Mouse (Mus musculus) forebrain, embryonic 12.5 days (tissue): Measurements from ENCODE around the gene Syngap1. TPM values are rescaled to one million over a fixed set of nuclear protein-coding genes. Genes with fewer than 3 reads are reported as not detected.

Experiments
- ATAC-seq: fragments of 200-750 bp; cut with Nextera tagmentation; 2 replicates; pipeline ENCODE4 v1.8.0; 2017; ENCODE audit warnings: moderate TSS enrichment; ENCODE audit not compliant: low FRiP score
- H3K27ac ChIP-seq: fragments of 300-500 bp; sonication (generic); 2 replicates; pipeline ENCODE4 v1.5.1; 2016; ENCODE audit warnings: mild to moderate bottlenecking
- H3K27me3 ChIP-seq: fragments of 300-500 bp; sonication (generic); 2 replicates; pipeline ENCODE4 v1.6.1; 2016; ENCODE audit warnings: mild to moderate bottlenecking
- H3K36me3 ChIP-seq: fragments of 300-500 bp; sonication (generic); replicated peaks from 2 replicates; pipeline ENCODE4 v1.6.1; 2016; ENCODE audit warnings: mild to moderate bottlenecking
- H3K4me1 ChIP-seq: fragments of 300-500 bp; sonication (generic); 2 replicates; pipeline ENCODE4 v1.6.1; 2016
- H3K4me2 ChIP-seq: fragments of 300-500 bp; sonication (generic); 2 replicates; pipeline ENCODE4 v1.6.1; 2016; ENCODE audit warnings: mild to moderate bottlenecking, moderate library complexity
- H3K4me3 ChIP-seq: fragments of 300-500 bp; sonication (generic); replicated peaks from 2 replicates; pipeline ENCODE4 v1.5.1; 2016; ENCODE audit warnings: mild to moderate bottlenecking
- H3K9ac ChIP-seq: fragments of 300-500 bp; sonication (generic); 2 replicates; pipeline ENCODE4 v1.6.1; 2016; ENCODE audit warnings: mild to moderate bottlenecking
- H3K9me3 ChIP-seq: fragments of 300-500 bp; sonication (generic); 2 replicates; pipeline ENCODE4 v1.6.1; 2016
- WGBS: fragments of 180-500 bp; shearing (Covaris S2); methylation state at CpG from one replicate; pipeline ENCODE4 v1.1.7; 2016; 5-methylcytosine and 5-hydroxymethylcytosine counted together
- polyA plus RNA-seq: library from polyadenylated mRNA; unstranded; fragments of >200 nt; fragmentation: Nextera tagmentation; extraction: Ambion mirVana; gene quantifications from 2 replicates; pipeline ENCODE4 v1.2.1, GENCODE M21; 2016

Gene Syngap1
- polyA plus RNA-seq, 1 experiment from 2014 or later = 3.9 TPM

DNA sequence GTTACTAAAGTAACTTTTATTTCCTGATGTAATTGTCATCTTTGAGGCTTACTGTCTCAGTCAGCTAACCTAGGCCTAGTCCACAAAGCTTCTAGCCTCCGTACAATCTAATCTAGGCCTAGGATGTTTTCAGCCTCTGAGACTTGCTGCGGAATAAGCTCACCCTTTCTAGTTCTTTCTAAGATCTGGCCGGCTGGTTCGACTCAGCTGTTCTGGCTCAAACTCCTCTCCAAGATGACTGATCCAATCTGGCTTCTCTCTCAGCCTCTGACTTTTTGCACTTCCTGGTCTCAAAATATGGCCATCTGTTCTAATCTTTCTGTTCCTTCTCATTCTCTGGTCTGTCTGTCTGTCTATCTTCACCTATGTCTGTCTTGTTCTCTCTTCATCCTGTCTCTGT, 42.3 kb downstream of the Syngap1 start:
- no peak overlapping the region for H3K4me2 ChIP-seq
- no peaks in the 10 kb centered on the region for H3K27me3 ChIP-seq
- no peak overlapping the region for H3K4me3 ChIP-seq
- H3K9ac ChIP-seq = no peak overlapping the region
- H3K27ac ChIP-seq = no peak overlapping the region
- peaks cover 19% of the 10 kb centered on the region for H3K36me3 ChIP-seq
- no peaks in the 10 kb centered on the region for H3K9me3 ChIP-seq
- ATAC-seq = no peak
- H3K4me1 ChIP-seq = no peaks in the 10 kb centered on the region
- WGBS = 92% methylated on average over 4 of the region's 4 CpGs

DNA sequence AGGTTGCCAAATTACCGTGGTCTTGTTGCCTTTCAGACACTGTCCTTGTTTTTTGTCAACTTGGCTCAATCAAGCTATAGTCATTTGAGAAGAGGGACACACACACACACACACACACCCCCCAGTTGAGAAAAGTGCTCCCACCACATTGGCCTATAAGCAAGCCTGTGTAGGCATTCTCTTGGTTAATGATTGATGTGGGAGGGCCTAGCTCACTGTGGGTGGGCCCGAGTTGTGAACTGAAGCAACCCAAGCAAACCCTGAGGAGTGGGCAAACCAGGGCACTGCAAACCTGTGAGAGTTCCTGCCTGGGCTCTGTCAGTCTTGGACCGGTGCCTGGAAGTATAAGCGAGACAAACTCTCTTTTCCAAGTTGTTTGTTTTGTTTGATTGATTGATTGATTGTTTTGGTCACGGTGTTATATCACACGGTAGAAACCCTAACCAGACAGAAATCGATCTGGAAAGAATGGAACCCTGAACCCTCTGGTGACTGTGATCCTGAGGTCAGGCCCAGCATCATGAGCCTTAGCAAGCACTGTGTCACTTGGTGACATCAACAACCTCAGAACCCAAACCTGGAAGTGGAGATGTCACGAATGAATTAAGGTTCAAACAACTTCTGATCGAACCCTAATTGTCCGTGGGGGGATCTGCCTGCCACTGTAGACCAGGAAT, 44.6 kb downstream of the Syngap1 start:
- Histone ChIP-seq H3K4me2 (no peak overlapping the region), H3K4me1 (no peaks in the 10 kb centered on the region), H3K36me3 (peaks cover 3% of the 10 kb centered on the region; the same call in 1 of the 2 replicates), H3K9ac (no peak overlapping the region), H3K4me3 (no peak overlapping the region), H3K9me3 (no peaks in the 10 kb centered on the region), H3K27ac (no peak overlapping the region), H3K27me3 (no peaks in the 10 kb centered on the region)
- WGBS = 92% methylated on average over 10 of the region's 10 CpGs
- ATAC-seq = no peak

DNA sequence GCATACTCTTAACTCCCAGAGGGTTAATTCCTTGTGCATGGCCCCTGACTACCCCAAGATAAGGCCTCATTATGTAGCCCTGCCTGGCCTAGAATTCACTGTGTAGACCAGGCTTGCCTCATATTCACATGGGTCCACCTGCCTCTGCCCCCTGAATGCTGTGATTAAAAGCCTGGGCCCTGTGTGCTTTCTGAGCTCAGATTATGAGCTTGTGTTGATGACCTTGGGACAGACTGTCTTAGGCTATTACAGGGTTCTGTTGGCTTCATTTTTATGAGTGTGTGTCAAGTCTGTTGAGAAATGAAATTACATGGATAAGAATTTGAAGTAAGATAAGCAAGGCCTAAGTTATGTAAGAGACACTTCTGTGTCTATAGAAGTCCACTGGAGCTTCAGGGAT, 49.5 kb downstream of the Syngap1 start:
- no peak overlapping the region for H3K4me3 ChIP-seq
- ATAC-seq = no peak
- no peaks in the 10 kb centered on the region for H3K36me3 ChIP-seq
- H3K4me1 ChIP-seq = no peaks in the 10 kb centered on the region
- no peaks in the 10 kb centered on the region for H3K9me3 ChIP-seq
- H3K27me3 ChIP-seq = no peaks in the 10 kb centered on the region
- no peak overlapping the region for H3K9ac ChIP-seq
- no peak overlapping the region for H3K4me2 ChIP-seq
- H3K27ac ChIP-seq = no peak overlapping the region

DNA sequence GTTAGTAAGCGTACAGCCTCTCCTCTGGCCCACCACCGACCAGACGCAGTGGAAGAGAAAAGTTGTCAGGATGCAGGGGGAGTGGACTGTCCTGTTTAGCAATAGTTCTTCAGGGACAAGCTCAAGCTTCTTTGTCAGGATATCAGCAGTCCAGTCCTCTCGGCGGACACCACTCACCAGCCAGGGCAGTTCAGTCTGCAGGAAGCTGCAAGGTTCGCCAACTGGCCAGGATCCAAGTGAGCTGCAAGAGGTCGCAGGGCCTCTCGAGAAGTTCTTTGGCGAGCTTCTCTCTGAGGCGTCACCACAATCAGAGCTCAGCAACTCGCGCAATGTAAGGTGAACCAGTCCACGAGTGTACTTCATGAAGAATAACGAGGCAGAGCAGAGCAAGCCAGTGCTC, 53.4 kb downstream of the Syngap1 start:
- H3K4me1 ChIP-seq = no peaks in the 10 kb centered on the region
- no peak for ATAC-seq
- no peaks in the 10 kb centered on the region for H3K27me3 ChIP-seq
- no peak overlapping the region for H3K27ac ChIP-seq
- no peaks in the 10 kb centered on the region for H3K36me3 ChIP-seq
- H3K4me2 ChIP-seq = no peak overlapping the region
- no peaks in the 10 kb centered on the region for H3K9me3 ChIP-seq
- 87% methylated on average over 14 of the region's 14 CpGs for WGBS
- no peak overlapping the region for H3K9ac ChIP-seq
- H3K4me3 ChIP-seq = no peak overlapping the region

DNA sequence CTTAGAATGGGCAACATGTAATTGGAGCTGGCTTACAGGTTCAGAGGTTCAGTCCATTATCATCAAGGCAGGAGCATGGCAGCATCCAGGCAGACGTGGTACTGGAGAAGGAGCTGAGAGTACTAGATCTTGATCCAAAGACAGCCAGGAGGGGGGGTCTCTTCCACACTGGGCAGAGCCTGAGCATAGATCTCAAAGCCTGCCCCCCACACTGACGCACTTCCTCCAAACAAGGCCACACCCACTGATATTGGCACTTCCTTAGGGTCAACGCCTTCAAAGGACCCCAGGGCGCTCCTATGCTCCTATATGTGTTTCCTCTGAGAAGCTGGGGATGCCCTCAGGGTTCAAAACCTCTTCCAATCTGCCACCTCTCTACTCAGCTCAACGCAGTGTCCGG, 54.0 kb downstream of the Syngap1 start:
- H3K4me1 ChIP-seq = no peaks in the 10 kb centered on the region
- no peak overlapping the region for H3K9ac ChIP-seq
- no peaks in the 10 kb centered on the region for H3K27me3 ChIP-seq
- H3K4me3 ChIP-seq = no peak overlapping the region
- no peaks in the 10 kb centered on the region for H3K9me3 ChIP-seq
- H3K4me2 ChIP-seq = no peak overlapping the region
- no peaks in the 10 kb centered on the region for H3K36me3 ChIP-seq
- no peak overlapping the region for H3K27ac ChIP-seq
- ATAC-seq = no peak
- WGBS = 88% methylated on average over 6 of the region's 6 CpGs

DNA sequence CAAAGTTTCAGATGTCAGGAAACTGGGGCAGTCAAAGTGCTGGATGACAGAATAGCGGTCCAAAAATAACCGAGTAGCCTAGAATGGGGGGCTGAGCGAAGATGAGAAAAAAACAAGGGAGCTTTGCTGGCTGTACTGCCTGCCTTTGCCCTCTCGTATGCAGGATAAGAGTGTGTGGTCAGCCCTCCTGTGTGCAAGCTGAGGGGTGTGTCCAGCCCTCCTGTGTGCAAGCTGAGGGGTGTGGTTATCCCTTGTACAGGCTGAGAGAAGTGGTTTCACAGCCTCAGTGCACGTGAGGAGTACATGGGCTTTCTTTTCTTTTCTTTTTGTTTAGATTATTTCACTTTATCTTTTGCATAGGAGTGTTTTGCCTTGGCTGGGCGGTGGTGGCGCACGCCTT, 54.5 kb downstream of the Syngap1 start:
- no peak for ATAC-seq
- no peaks in the 10 kb centered on the region for H3K4me1 ChIP-seq
- 76% methylated on average over 8 of the region's 8 CpGs for WGBS
- H3K4me2 ChIP-seq = no peak overlapping the region
- no peak overlapping the region for H3K9ac ChIP-seq
- no peaks in the 10 kb centered on the region for H3K9me3 ChIP-seq
- no peaks in the 10 kb centered on the region for H3K36me3 ChIP-seq
- no peak overlapping the region for H3K27ac ChIP-seq
- no peaks in the 10 kb centered on the region for H3K27me3 ChIP-seq
- no peak overlapping the region for H3K4me3 ChIP-seq

DNA sequence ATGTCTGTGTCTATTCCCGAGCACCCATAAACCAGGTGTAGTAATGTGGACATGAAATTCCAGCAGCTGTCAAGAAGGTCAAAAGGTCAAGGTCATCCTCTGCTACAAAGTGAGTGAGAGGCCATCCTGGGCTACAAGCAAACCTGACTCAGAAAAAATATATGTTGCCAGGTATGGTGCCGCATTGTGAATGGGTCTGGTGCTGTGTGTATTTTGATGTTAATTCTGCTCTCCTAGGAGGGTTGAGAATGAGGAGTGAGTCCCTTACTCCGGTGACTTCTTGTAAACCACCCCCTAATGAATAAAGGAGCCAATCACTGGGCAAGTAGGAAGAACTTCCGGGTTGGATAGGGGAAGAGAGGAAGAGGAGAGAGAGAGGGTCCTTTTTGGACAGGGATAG, 56.6 kb downstream of the Syngap1 start:
- Histone ChIP-seq H3K9me3 (no peaks in the 10 kb centered on the region), H3K27me3 (no peaks in the 10 kb centered on the region), H3K36me3 (no peaks in the 10 kb centered on the region), H3K27ac (no peak overlapping the region), H3K4me2 (no peak overlapping the region), H3K4me3 (no peak overlapping the region), H3K9ac (no peak overlapping the region), H3K4me1 (no peaks in the 10 kb centered on the region)
- ATAC-seq = no peak
- 84% methylated on average over 4 of the region's 4 CpGs for WGBS

DNA sequence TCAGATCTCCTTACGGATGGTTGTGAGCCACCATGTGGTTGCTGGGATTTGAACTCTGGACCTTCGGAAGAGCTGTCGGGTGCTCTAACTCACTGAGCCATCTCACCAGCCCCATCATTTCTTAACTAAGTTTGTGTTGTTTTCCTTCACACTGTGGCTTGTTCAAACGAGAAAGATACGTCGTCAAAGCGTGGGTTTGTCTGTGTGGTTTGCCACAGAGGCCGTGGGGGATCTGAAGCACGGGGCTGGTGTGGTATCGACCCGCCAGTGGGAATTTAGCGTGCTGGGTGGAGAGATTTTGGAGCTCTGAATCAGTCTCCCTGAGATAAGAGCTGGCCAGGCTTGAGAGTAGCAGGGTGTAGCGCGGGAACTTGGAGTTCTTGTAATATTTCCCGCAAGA, 57.2 kb downstream of the Syngap1 start:
- Histone ChIP-seq H3K27me3 (no peaks in the 10 kb centered on the region), H3K36me3 (no peaks in the 10 kb centered on the region), H3K27ac (no peak overlapping the region), H3K4me1 (no peaks in the 10 kb centered on the region), H3K9me3 (no peaks in the 10 kb centered on the region), H3K4me3 (no peak overlapping the region), H3K4me2 (no peak overlapping the region), H3K9ac (no peak overlapping the region)
- ATAC-seq = no peak
- 92% methylated on average over 15 of the region's 15 CpGs for WGBS

DNA sequence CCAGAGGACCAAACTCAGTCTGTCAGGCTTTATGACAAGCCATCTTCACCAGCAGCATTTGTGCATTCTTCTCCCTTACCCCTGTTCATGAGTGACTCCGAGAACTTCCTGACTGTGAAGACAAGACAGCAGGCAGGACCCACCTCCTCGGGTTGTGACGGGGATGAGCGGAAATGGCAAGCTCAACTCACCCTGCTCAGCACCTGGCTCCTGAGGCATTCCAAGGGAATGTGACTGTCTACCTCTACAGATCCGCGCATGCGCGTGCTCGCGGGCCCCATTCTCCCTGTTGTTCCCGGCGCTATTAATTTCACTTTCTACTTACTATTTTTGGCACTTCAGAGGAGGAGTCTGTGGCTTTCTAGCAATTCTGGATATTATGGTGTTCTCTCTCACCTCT, 58.9 kb downstream of the Syngap1 start:
- Histone ChIP-seq H3K4me1 (no peaks in the 10 kb centered on the region), H3K9ac (no peak overlapping the region), H3K4me2 (no peak overlapping the region), H3K9me3 (no peaks in the 10 kb centered on the region), H3K4me3 (no peak overlapping the region), H3K36me3 (no peaks in the 10 kb centered on the region), H3K27ac (no peak overlapping the region), H3K27me3 (peaks cover 3% of the 10 kb centered on the region; the same call in 1 of the 2 replicates)
- WGBS = 87% methylated on average over 12 of the region's 12 CpGs
- no peak for ATAC-seq

DNA sequence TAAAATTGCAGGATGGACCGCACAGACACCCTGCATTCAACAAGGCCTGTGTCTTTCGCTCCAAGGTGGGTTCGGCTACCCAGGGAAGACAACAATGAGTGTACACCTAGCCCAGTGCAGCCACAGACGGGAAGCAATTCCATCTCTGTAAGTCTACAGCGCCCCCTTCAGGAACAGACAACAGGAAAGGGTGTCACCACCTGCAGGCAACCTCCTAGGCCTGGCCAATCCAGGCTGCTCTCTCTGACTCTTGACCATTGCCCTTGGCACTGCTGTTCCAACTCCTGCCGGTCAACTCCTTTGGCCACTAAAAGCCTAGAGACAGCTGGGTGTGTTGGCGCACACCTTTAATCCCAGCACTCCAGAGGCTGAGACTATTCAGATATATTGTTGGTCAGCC, 60.1 kb downstream of the Syngap1 start:
- WGBS = 71% methylated on average over 7 of the region's 7 CpGs
- no peak overlapping the region for H3K4me2 ChIP-seq
- no peak overlapping the region for H3K4me3 ChIP-seq
- no peak overlapping the region for H3K27ac ChIP-seq
- no peaks in the 10 kb centered on the region for H3K4me1 ChIP-seq
- no peaks in the 10 kb centered on the region for H3K36me3 ChIP-seq
- no peaks in the 10 kb centered on the region for H3K9me3 ChIP-seq
- peaks cover 5% of the 10 kb centered on the region; the same call in 1 of the 2 replicates for H3K27me3 ChIP-seq
- ATAC-seq = no peak
- no peak overlapping the region for H3K9ac ChIP-seq

DNA sequence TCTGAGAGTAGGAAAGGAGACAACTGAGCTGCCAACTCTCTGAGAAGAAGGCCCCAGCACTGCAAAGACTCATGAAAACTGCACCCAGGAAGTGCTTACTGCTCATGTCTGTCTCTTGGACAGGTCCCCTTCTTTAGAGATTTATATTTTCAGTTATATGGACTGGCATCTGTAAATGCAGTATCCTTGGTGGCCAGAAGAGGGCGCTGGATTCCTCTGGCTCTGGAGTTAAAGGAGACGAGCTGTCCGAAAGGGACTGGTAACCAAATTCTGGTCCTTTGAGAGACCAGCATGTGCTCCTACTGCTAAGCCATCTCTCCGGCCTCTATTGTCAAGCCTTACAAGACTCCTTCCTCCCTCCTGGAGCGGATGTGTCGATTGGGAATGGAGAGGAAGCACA, 60.8 kb downstream of the Syngap1 start:
- H3K9me3 ChIP-seq = no peaks in the 10 kb centered on the region
- H3K27ac ChIP-seq = no peak overlapping the region
- H3K4me2 ChIP-seq = no peak overlapping the region
- no peaks in the 10 kb centered on the region for H3K4me1 ChIP-seq
- H3K4me3 ChIP-seq = no peak overlapping the region
- ATAC-seq = no peak
- WGBS = 58% methylated on average over 6 of the region's 6 CpGs
- H3K27me3 ChIP-seq = peaks cover 5% of the 10 kb centered on the region; the same call in 1 of the 2 replicates
- H3K9ac ChIP-seq = no peak overlapping the region
- H3K36me3 ChIP-seq = no peaks in the 10 kb centered on the region

DNA sequence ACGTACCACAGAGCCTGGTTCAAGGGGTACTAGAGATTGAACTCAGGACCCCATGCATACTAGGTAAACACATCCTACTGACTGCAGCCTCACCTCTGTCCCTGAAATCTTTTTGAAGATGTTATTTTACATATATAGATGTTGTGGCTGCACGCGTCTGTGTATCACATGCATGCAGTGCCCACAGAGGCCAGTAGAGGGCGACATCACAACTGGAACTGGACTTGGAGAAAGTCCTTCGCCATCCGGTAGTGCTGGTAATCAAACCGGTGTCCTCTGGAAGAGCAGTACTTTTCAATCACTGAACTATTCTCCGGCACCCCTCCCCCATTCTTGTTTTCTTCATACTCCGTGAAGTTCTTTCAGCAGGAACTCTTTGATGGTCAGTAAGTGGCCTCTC, 63.4 kb downstream of the Syngap1 start:
- ATAC-seq = no peak
- 44% methylated on average over 9 of the region's 9 CpGs for WGBS
- no peaks in the 10 kb centered on the region for H3K4me1 ChIP-seq
- H3K4me2 ChIP-seq = no peak overlapping the region
- H3K4me3 ChIP-seq = no peak overlapping the region
- peaks cover 5% of the 10 kb centered on the region; the same call in 1 of the 2 replicates for H3K27me3 ChIP-seq
- H3K27ac ChIP-seq = no peak overlapping the region
- no peaks in the 10 kb centered on the region for H3K36me3 ChIP-seq
- no peaks in the 10 kb centered on the region for H3K9me3 ChIP-seq
- H3K9ac ChIP-seq = no peak overlapping the region

DNA sequence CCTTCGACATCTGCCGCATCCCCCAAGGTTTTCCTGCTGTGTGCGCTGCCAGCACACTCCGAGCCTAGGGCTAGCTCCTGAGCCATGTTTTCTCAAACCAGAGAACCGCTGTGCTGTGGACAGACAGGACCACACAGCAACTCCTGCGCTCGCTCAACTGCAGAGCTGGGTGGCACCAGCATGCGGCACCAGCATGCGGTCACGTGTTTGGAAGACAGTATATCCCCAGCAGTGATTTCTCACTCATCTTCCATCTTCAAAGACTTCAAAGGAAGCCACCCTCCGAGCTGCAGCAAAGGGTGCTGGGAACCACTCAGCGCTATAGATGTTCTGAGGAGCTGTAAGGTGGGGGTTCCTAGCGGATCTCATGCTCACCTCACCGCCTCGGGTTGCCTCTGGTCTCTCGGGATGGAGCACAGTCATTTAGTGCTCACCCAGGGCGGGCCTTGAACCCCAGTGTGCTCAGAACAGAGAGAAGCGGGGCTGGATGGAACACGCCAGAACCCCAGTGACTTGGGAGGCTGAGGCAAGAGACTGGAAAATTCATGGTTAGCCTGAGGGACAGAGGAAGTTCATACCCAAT, 63.9 kb downstream of the Syngap1 start:
- H3K4me1 ChIP-seq = no peaks in the 10 kb centered on the region
- H3K9me3 ChIP-seq = no peaks in the 10 kb centered on the region
- no peak overlapping the region for H3K9ac ChIP-seq
- no peak for ATAC-seq
- H3K4me3 ChIP-seq = no peak overlapping the region
- H3K27ac ChIP-seq = no peak overlapping the region
- H3K27me3 ChIP-seq = peaks cover 5% of the 10 kb centered on the region; the same call in 1 of the 2 replicates
- no peak overlapping the region for H3K4me2 ChIP-seq
- 52% methylated on average over 19 of the region's 19 CpGs for WGBS
- H3K36me3 ChIP-seq = no peaks in the 10 kb centered on the region
